Mouse (Mus musculus) effector memory CD4-positive, alpha-beta T cell, adult 7 months (primary cell): ENCODE data around the gene Focad. TPM values are rescaled to one million over a fixed set of nuclear protein-coding genes. Genes with fewer than 3 reads are reported as not detected.

Experiments
- polyA plus RNA-seq: library from polyadenylated mRNA; unstranded; fragments of 100-300 nt; shearing (Covaris generic); gene quantifications from one replicate; pipeline ENCODE4 v1.2.1, GENCODE M21; 2017

The Focad gene
- polyA plus RNA-seq, result 28.7 TPM

GRCm38 (mm10) chr4:88094062-88094767 is at the start of gene Focad:
Gene Focad, plus strand, starts transcription at chr4:88094629.

GRCm38 (mm10) chr4:88438326-88438989 is 344.0 kb downstream of the Focad start, which contains the start of gene Hacd4:
Gene Hacd4, minus strand, starts transcription at chr4:88438928.

Other genes starting within 250 kb of the Focad start
- 124 TPM for gene Mllt3, start 61.3 kb upstream of the Focad start, polyA plus RNA-seq